Mouse (Mus musculus) frontal cortex, adult 2 months (tissue): ENCODE data around the gene Gaa. TPM values are rescaled to one million over a fixed set of nuclear protein-coding genes. Genes with fewer than 3 reads are reported as not detected.

ENCODE experiments used
- DNase-seq, 2 experiments: peaks; one replicate each; pipeline ENCODE4 v3.0.0; 2022; ENCODE audit warnings: low spot score in 1 of 2; ENCODE audit errors: extremely low spot score in 1 of 2
- polyA plus RNA-seq: library from polyadenylated mRNA; depleted of rRNA; stranded (reverse); fragments of >200 nt; gene quantifications from 2 replicates; pipeline ENCODE4 v1.2.3, GENCODE M21; 2012; rRNA removed

The Gaa gene
- polyA plus RNA-seq, 1 experiment = 207 TPM

- peak in 1 of 2 experiments; percentile 21 for DNase-seq
Measured at GRCm38 (mm10) chr11:119300246-119300935, 32.7 kb downstream of the Gaa start.

- DNase-seq = no peak
Measured at GRCm38 (mm10) chr11:119300986-119301385, 33.3 kb downstream of the Gaa start.

GRCm38 (mm10) chr11:119304904-119305712 lies 37.4 kb downstream of the Gaa start:
- peak in 1 of 2 experiments; percentile 55 for DNase-seq

- DNase-seq = no peak
Measured at GRCm38 (mm10) chr11:119306762-119307657, 39.3 kb downstream of the Gaa start.

- no peak for DNase-seq
Measured at GRCm38 (mm10) chr11:119307658-119307867, 39.9 kb downstream of the Gaa start, which contains the start of gene Card14. Gene Card14 (plus strand): TSS chr11:119307768.

GRCm38 (mm10) chr11:119307916-119308315 lies 40.2 kb downstream of the Gaa start:
- no peak for DNase-seq

- no peak for DNase-seq
Measured at GRCm38 (mm10) chr11:119310621-119311020, 42.9 kb downstream of the Gaa start.

- DNase-seq = no peak
Measured at GRCm38 (mm10) chr11:119314252-119314936, 46.7 kb downstream of the Gaa start.

GRCm38 (mm10) chr11:119316720-119317119 lies 49.0 kb downstream of the Gaa start:
- no peak for DNase-seq

- no peak for DNase-seq
Measured at GRCm38 (mm10) chr11:119322521-119322920, 54.8 kb downstream of the Gaa start.

- DNase-seq = no peak
Measured at GRCm38 (mm10) chr11:119325068-119325467, 57.4 kb downstream of the Gaa start.

GRCm38 (mm10) chr11:119330592-119330991 lies 62.9 kb downstream of the Gaa start:
- DNase-seq = peak in 1 of 2 experiments; percentile 49

- no peak for DNase-seq
Measured at GRCm38 (mm10) chr11:119331970-119332369, 64.3 kb downstream of the Gaa start.

Other genes with a start within 250 kb of the Gaa start
- 2.8 and 3.3 TPM in 2 replicates for gene Cbx2, start 244.9 kb upstream of the Gaa start, polyA plus RNA-seq
- gene Cbx8, start 226.9 kb upstream of the Gaa start, polyA plus RNA-seq = 6.9 and 7.6 TPM in 2 replicates
- 45.4 and 46.4 TPM in 2 replicates for gene Cbx4, start 181.7 kb upstream of the Gaa start, polyA plus RNA-seq
- gene Tbc1d16, start 39.4 kb upstream of the Gaa start, polyA plus RNA-seq = 17.9 and 20.6 TPM in 2 replicates
- gene Ccdc40, start 39.3 kb upstream of the Gaa start, polyA plus RNA-seq = 1.7 and 1.9 TPM in 2 replicates
- 98.0 and 109 TPM in 2 replicates for gene Eif4a3, start 32.2 kb downstream of the Gaa start, polyA plus RNA-seq
- 0.15 and 0.32 TPM in 2 replicates for gene Card14, start 39.9 kb downstream of the Gaa start, polyA plus RNA-seq
- gene Sgsh, start 87.6 kb downstream of the Gaa start, polyA plus RNA-seq = 5.0 and 5.8 TPM in 2 replicates
- 5.9 and 6.6 TPM in 2 replicates for gene Slc26a11, start 87.7 kb downstream of the Gaa start, polyA plus RNA-seq
- 8.9 and 9.1 TPM in 2 replicates for gene Rnf213, start 125.2 kb downstream of the Gaa start, polyA plus RNA-seq
- 21.3 and 21.9 TPM in 2 replicates for gene Endov, start 223.5 kb downstream of the Gaa start, polyA plus RNA-seq